Comparison of ENCODE assay signal across 22 mouse cellular contexts in the genomic region with DNA sequence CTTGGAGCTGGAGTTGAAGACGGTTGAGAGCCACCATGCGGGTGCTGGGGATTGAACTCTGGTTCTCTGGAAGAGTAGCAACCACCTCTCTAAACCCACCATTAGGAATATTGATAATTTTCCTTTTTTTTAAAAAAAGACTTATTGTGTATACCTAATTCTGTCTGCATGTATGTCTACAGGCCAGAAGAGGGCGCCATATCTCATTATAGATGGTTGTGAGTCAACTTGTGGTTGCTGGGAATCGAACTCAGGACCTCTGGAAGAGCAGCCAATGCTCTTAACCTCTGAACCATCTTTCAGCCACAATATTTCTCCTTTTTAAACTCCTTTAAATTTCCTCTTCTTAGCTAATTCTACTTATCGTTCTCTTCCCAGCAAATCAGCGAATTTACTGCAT. TPM values are rescaled to one million over a fixed set of nuclear protein-coding genes. Genes with fewer than 3 reads are reported as not detected.
DNase-seq lines count a peak whose midpoint lies in the region; TF ChIP-seq lines count a peak whose summit lies in the region.
"Had no signal": no experiment of that assay in that cellular context is flagged by ENCODE, and none has a peak within 500 bp of the region (broad histone marks: within the 10 kb centered on the region; RNA-seq: fewer than 3 reads in every experiment).

No protein-coding gene starts in this region.

- H3K27ac ChIP-seq in left cerebral cortex, adult 2 months = no peak overlapping the region
- H3K27ac ChIP-seq: embryonic facial prominence, embryonic 12.5 days; forebrain, embryonic 15.5 days; hindbrain, embryonic 12.5 days; limb, embryonic 13.5 days had no signal

- TF ChIP-seq CTCF in left cerebral cortex, adult 2 months (IDR thresholded peaks at IDR 0.05) = peak; percentile 23; the same call in 1 of the 2 replicates

- intact Hi-C loops in left cerebral cortex, adult 2 months (cut with DNase I) = no loop called here
- intact Hi-C loops in left cerebral cortex, postnatal 25 days (cut with DNase I) = no loop called here

- H3K4me3 ChIP-seq in left cerebral cortex, adult 2 months = no peak overlapping the region
- H3K4me3 ChIP-seq: embryonic facial prominence, embryonic 12.5 days; forebrain, embryonic 15.5 days; hindbrain, embryonic 12.5 days; limb, embryonic 13.5 days; megakaryocyte, embryonic 14.5 days had no signal

- peak; percentile 15 for DNase-seq in cerebellum, adult 9-10 months
- no peak for DNase-seq in cerebellum, adult 11 months
- no peak for DNase-seq in left cerebral cortex, adult 2 months (ENCODE audit: extremely low spot score in 1 of 2, low spot score in 2 of 2)
- DNase-seq in left cerebral cortex, postnatal 25 days (ENCODE audit: low spot score in 2 of 2) = no peak
- peak; percentile 23 for DNase-seq in A20 (ENCODE audit: low read depth, low spot score)
- DNase-seq in induced T-regulatory cell, adult 2 months (ENCODE audit: low read depth) = peak; percentile 58
- DNase-seq in adrenal gland, adult 18-20 months (ENCODE audit: low spot score in 2 of 2) = no peak
- DNase-seq in embryo, embryonic 9.5 days (ENCODE audit: extremely low spot score) = no peak
- DNase-seq: cerebellum, adult 9-11 months; heart, postnatal 10 days; kidney, adult 9 months; kidney, postnatal 4 days; right cerebral cortex, postnatal 4 days; thymus, postnatal 14 days had no signal

RNA-seq across cellular contexts. Expression of gene Phrf1, which starts 2.0 kb away (rescaled TPM):
- total RNA-seq in left cerebral cortex, adult 2 months (2021) = 10 to 100 TPM; 70.5 to 77.2 TPM
- total RNA-seq in left cerebral cortex, postnatal 25 days (2021) = 10 to 100 TPM; 75.5 to 76.4 TPM
- total RNA-seq in adrenal gland, adult 18-20 months (2021) = 10 to 100 TPM; 75.8 to 76.0 TPM

RNA-seq across cellular contexts. Expression of gene Rassf7, which starts 10.9 kb away (rescaled TPM):
- 1 to 10 TPM in 1 of 2 experiments, under 1 TPM in 1; 0.94 to 1.3 TPM for total RNA-seq in left cerebral cortex, adult 2 months (2021)
- total RNA-seq in left cerebral cortex, postnatal 25 days (2021) = 1 to 10 TPM in 1 of 2 experiments, under 1 TPM in 1; 0.78 to 1.5 TPM
- 1 to 10 TPM; 1.4 to 2.6 TPM for total RNA-seq in adrenal gland, adult 18-20 months (2021)

RNA-seq across cellular contexts. Expression of gene Lmntd2, which starts 12.7 kb away (rescaled TPM):
- total RNA-seq in left cerebral cortex, adult 2 months (2021) = not detected
- not detected for total RNA-seq in left cerebral cortex, postnatal 25 days (2021)
- total RNA-seq in adrenal gland, adult 18-20 months (2021) = under 1 TPM; 0.13 to 0.33 TPM
- total RNA-seq: gastrocnemius, postnatal 4 days; heart, postnatal 10 days; layer of hippocampus, postnatal 14 days; left cerebral cortex, postnatal 10 days had no signal

RNA-seq across cellular contexts. Expression of gene Lrrc56, which starts 32.6 kb away (rescaled TPM):
- total RNA-seq in left cerebral cortex, adult 2 months (2021) = 1 to 10 TPM; 3.9 to 5.0 TPM
- total RNA-seq in left cerebral cortex, postnatal 25 days (2021) = 1 to 10 TPM; 3.1 to 4.4 TPM
- total RNA-seq in adrenal gland, adult 18-20 months (2021) = 1 to 10 TPM; 3.9 to 6.9 TPM

RNA-seq across cellular contexts. Expression of gene Hras, which starts 32.7 kb away (rescaled TPM):
- total RNA-seq in left cerebral cortex, adult 2 months (2021) = 100 to 1,000 TPM; 219 to 244 TPM
- total RNA-seq in left cerebral cortex, postnatal 25 days (2021) = 100 to 1,000 TPM; 279 to 287 TPM
- 10 to 100 TPM; 87.8 to 99.7 TPM for total RNA-seq in adrenal gland, adult 18-20 months (2021)

Comparison
In these comparisons a context has a peak if more than half of its experiments do, and no peak if none do; other contexts are left out.
1. DNase-seq: peak in cerebellum, adult 9-10 months (single experiment), A20 (single experiment) and induced T-regulatory cell, adult 2 months (single experiment); none in cerebellum, adult 11 months (single experiment), left cerebral cortex, adult 2 months (0 of 2), left cerebral cortex, postnatal 25 days (0 of 2), adrenal gland, adult 18-20 months (0 of 2) and embryo, embryonic 9.5 days (single experiment).